Mouse (Mus musculus) mouse trophoblast stem cell (cell line): ENCODE data around the gene Ptprs.

Experiments used
- in situ Hi-C, 2 experiments: fragments of 300-500 bp; cut with MseI, MboI; formaldehyde crosslinking; loops; 2 replicates in 1 of 2; 3 replicates in 1 of 2; pipeline ENCODE4 v1.15.1; 2025

The Ptprs gene

DNA sequence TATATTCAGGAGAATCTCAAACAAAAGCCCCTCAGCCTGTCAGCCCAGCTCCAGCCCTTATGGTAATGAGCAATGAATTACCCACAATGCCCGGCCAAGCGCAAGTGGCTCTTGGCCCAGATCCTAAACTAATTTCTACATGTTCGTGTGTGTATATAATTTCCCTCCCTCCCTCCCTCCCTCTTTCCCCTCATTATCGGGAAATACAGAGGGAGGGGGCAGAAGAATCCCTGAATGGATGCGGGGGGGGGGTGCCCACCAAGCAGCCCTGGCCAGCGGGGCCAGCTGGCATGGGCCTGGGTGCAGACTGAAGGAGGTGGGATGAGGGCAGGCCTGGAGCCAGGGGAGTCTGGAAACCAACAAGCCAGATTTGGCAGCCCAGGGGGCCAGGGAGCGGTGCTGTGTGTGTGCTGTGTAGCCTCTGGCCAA is 8.8 kb downstream of the Ptprs start:
- in situ Hi-C loops: no loop called here

DNA sequence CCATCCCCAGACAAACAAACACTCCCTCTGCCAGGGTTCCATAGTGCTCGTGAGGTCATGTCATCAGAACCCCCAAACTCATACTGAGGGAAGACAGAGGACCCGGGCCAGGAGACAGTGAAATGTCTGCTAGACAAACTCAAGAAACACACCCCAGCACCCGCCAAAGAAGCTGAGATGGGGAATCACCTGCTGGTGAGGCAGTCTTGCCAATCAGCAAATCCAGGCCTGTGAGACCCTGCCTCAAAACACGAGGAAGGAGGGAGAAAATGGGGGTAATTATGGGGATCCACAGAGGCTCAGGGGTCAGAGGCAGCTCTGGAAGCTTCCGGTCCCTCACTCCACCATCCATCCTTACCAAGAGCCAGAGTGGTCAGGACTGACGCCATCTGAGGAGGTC is 9.5 kb downstream of the Ptprs start:
- in situ Hi-C loops: no loop called here

DNA sequence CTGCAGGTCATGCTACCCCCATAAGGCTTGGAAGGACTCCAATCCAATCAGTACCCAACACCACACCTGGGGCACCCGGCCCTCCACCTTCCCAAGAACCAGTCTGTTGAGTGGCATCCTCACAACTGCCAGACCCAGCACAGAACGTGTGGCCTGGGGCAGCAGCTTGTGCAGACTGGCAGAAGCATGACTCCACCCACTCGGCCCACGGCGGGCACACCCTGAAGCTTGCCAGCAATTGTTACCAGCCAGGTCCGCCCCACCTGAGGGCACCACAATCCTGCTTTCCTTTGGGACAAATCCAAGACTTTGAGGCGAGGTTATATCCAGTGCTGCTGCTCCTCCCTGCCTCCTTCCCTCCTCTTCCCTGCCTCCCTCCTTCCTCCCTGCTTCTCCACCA is 11.5 kb downstream of the Ptprs start:
- in situ Hi-C loops: no loop called here

DNA sequence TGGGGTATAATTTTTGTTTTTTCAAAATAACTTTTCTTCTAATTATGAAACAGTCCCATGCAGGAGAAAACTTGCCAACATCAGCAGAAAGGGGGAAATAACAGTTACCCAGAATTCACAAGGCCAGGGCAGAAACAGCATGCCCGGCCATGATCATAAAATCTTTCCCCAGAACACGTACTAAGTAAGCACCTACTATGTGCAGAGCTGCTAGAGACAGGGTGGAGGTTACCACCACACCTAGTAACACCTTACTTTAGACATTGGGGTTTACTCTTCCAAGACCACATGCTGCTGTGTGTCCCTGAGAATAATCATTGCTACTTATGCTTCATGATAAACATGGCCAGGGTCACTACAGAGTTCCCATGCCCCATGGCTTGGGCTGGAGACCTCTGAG is 11.9 kb downstream of the Ptprs start:
- in situ Hi-C loops: no loop called here

DNA sequence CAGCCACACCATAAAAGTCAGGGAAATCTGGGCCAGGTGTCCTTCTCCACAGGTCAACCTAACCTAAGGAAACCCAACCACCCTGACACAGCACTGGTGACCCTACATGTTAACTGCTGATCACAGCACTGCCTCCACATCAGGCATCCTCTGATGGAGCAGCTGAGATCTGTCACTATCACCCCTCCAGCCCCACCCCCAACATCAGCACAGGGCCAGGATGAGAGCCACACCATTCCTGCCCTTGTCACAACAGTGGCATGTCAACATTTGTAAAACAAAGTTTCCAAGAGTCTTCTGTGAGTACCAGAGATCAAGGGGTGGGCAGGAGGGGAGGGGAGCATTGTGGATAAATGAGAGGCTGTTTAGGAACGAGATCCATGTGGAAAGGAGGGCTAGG is 12.8 kb downstream of the Ptprs start:
- in situ Hi-C loops: no loop called here

DNA sequence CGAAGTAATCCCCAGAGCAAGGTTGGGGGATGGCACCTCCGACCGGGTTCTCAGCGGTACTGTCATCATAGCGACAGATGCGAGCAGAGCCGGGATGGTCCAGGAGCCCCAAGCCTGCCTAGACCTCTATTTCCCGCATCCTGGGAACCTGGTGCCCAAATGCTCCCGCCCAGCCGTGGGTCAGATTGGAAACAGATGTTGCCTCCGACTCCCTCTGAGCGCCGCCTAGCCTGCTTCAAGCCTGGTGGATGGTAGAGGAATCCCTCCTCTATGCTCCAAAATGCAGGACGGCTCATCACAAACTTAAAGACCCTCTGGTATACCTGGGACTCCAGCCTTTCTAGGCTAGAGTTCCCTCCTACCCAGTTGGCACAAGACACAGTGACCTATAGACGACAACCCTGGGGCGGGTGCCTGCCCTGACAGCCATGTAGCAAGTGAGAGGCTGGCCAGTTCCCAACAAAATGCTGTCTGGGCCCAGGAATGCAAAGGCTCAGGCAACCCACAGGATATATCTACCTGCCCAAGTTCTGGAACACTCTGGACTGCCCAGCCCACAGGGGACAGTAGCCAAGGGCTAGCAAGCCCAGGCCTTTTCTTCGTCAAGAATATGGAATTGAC is 13.3 kb downstream of the Ptprs start:
- in situ Hi-C loops: no loop called here

DNA sequence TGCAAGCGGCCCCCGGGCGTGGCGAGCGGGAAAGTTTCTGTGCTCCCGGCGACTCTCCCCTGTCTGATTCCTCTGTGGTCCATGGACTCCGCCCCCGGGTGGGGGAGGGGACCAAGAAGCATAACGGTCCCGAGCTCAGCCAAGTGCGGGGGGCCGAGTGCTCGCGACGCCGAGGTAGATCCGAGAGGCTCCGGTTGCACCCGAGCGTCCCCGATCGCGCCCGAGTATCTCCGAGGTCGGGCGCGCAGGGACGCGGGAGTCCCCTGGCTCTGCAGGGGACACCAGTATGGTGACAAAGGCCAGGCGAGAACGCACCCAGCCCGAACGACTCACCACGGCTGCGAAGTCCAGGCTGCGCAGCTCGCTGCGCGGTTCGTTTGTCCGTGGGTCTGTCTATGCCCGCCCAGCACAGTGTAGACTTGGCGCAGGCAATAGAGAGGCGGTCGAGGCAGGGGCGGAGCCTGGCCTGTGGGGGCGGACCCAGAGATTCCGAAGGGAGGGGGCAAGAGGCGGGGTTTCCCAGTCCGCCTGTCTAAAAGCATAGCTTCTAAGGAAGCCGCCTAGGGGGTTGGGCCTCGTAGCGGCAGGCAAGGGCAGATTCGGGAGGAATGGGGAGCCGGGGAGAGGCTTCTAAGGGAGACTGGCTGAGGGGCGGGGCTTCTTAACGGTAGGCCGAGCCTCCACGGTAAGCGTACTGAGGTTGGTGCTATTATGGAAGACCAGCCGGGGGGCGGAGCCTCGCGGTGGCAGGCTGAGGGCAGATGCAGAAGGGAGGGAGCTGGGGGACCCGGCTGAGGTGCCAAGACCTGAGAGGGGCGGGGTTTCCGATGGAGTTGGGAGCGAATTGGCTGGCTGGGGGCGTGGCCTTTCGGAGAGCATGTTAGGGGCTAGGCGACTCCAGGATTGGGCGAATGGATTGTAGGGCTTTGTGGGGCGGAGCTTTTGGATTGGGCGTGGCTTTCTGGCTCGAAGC is 14.2 kb downstream of the Ptprs start:
- in situ Hi-C loops: no loop called here

DNA sequence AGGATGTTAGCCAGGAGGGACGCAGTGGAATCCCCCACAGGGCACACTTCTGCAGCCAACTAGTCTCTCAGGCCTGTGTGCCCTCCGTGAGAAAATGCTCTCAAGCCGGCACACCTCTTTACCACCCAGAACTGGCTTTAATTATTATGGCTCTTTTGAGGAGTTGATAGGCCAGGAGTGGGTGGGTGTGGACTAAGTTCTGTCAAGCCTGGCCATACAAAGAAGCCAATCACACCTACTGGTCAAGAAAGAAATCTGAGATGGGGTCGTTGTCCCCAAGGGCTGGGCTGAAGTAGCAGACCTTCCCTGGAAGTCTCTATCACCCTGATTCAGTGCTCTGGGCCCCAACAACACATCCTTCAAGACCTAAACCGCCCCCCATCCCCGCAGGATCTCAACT is 15.4 kb downstream of the Ptprs start:
- in situ Hi-C loops: no loop called here

DNA sequence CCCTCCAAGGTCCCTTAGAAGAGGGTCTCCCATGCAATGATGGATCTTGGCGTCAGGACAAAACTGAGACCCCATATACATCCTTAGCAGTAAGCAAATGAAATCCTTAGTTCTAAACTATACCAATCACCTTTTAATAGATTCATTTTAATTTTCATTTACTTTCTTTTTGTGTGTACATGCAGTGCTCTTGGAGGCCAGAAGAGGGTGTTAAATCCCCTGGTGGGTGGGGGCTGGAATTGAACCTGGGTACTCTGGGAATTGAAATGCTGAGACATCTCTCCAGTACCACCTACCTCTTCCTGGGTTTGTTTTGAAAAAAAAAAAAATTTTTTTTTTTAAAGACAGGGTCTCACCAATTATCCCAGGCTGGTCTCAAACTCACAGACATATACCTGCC is 18.8 kb downstream of the Ptprs start:
- in situ Hi-C loops: no loop called here

DNA sequence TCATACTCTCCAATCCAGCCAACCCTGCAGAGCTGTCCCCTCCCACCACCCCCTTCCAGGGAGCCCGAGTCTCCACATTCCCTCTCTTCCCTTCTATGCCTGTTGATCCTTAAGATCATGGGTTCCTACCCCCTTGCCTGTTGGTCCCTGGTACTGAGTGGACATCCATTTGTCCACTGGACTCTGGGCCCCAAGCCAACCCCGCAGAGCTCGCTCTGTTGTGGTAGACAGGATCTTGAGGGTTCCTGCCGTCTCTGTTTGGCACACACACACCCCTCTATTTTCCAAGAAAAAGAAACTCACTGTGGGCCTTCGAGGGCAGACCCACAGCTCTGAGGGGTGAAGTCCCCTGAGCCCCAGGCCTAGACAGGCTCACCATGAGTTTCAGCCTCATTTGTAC is 19.9 kb downstream of the Ptprs start:
- in situ Hi-C loops: no loop called here

DNA sequence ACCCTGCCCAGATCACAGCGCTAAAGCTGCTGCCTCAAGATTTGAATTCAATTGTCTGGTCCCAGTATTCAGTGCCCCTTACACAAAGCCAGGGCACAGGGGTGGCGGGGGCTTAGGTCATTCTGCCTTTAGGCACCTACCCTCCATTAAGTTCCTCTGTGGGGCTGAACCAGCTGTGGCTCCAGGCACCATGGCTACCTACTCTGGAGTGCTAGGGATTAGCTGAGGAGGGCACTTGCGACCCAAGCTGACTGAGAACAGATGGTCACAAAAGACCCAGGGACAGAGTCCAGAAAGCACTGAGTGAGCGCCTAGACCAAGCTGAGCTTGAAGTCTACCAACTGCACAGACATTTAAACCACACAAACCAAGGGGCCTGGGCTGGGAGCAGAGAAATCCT is 22.6 kb downstream of the Ptprs start:
- in situ Hi-C loops: no loop called here

DNA sequence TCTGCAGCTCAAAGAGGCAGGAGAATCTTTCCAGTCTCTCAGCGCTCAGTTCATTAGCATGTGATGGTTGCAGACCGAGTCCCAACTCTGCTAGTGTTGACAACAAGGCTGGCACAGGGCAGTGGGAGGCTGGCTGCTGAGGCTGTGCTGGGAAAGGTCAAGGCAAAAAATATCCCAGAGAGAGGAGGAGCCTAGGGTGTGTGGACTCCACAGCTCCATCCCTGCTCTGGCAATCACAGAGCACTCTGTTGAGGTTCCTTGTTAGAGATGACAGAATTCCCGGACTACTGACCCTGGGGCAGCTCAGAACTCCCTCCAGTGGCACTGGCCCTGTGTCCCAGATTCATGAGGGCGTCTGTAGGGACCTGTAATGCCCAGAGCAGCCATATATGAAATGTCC is 23.0 kb downstream of the Ptprs start:
- in situ Hi-C loops: no loop called here

DNA sequence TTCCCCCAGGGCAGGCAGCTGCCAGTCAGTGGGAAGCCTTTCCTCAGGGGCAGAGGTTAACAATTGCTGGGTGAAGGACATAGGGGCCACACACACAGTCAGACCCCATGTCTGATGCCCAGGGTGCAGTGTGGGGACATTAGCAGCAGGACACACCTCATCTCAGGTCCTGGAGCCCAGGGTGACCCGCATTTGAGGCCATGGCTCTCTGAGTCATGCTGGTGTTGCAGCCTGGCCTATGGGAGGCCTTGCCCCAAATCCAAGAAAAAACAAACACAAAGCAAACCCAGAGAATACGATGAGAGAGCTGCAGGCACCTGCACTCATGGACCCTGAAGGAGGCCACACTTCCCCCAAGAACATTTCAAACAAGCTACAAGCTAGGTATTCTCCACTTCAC is 28.6 kb downstream of the Ptprs start:
- in situ Hi-C loops: no loop called here

DNA sequence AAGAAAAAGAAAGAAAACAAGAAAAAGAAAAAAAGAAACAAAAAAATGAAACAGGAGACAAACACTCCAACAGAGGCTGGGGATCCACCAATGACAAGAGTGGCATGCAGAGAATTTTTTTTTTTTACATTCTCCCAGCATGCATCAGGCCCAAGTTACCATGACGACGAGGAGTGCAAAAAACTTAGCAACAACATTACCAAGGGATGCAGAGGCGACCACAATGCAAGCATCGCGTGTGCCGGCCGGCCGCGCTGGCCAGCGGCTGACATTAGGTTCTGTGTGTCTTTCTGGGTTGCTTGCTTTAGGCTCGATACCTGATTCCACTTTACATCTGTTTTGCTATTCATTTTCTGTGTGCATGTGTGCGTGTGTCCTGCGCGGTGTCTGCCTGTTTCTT is 30.9 kb downstream of the Ptprs start:
- in situ Hi-C loops: no loop called here

DNA sequence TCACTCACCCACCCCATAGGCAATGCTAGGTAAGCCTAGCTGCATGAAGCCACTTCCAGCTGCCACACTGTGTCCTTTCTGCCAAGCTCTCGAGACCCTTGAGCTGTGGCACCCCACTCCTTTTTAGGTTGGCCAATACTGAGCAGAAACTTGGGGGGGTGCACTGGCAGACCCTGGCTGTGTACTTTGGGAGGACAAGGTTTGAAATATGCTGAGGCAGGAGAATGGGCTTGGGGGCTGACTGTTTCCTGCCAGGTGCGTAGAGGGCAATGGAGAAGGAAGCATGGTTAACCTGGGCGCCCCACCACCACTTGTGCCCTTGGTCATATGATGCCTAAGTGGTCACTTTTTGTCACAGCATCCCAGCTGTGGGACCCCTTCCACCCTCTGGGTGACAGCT is 31.5 kb downstream of the Ptprs start:
- in situ Hi-C loops: no loop called here

DNA sequence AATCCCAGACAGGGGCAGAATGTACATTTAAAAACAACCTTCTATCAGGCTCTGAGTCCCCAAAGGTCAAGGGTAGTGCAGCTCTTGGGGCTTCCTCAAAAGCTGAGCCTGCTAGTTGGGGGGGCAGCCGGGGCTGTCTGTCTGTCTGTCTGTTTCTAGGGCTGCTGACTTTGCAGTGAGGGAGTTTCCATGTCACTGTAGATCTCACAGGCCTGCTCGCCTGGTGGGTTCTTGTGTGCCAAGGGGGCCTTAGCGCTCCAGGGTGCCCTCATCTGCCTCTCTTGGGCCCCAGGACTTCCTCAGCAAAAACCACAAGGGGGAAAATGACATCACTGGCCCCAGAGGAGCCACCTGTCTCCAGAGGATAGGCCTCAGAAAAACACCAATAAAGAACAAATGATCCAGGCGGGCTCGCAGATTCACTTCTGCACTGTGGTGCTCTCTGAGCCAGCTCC is 32.9 kb downstream of the Ptprs start:
- in situ Hi-C loops: no loop called here

DNA sequence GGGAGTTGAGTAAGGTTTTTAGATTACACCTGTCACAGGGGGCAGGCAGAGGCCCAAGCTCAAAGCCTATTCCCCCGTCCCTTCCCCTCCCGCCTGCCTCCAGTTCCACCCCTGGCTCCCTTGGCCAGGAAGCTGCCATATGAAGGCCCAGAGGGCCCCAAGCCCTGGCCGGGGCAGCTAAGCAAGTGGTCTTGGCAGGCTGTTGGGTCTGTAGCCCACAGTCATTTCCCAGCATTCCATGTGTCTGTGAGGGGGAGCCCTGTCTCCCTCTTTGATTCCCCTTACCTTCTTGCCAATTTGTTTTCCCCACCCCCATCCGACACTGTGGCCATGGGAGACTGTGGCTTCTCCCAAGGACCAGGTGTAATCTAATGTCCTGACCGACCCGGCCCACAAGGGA is 34.0 kb downstream of the Ptprs start:
- in situ Hi-C loops: no loop called here

DNA sequence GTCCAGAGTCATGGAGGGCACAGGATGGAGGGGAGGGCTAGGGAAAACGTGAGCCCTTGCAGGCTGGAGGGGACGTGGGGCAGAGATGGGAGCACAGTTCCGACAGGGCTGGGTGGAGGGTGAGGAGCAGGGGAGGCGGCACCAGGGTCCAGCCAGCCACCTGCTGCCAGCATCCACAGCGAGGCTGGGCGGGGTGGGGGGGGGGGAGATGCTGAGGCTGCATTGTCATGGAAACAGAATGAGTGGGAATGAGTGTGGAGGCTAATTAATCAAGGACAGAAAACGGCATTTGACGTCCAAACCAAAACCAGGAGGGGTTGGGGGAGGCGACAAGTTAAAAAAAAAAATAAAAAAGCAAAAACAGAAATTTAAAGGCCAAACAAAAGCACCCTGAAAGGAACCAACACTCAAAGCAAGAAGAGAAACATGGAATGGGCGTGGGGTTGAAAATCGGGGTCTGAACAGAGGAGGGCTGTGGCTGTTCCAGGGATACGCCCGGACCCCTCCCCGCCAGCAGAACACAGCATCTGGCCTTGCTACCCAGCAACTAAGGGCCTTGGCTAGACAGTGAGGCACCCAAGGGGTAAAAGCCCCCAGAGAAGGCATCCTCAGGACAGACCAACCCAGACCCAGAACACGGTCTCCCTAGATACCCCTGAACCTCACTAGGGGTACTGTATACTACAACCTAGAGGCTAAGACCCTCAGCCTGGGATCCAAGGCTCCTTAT is 36.4 kb downstream of the Ptprs start:
- in situ Hi-C loops: no loop called here

DNA sequence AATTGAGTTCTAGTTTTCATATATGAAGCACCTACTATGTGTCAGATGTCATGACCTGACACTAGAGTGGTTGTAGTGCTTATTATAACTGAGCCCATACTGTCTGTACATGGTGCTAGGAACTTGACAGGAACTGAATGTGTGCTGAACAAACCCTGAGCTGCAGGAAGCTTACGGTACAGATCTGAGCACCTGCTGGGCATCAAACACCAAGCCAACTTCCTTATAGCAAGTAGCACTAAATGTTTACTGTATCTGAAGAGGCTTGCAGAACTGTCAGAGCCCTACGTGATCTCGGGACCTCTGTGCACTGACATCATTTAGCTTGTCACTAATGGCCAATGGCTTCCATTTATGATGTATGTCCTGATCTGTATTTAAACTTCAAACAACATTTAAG is 44.7 kb downstream of the Ptprs start:
- in situ Hi-C loops: no loop called here

DNA sequence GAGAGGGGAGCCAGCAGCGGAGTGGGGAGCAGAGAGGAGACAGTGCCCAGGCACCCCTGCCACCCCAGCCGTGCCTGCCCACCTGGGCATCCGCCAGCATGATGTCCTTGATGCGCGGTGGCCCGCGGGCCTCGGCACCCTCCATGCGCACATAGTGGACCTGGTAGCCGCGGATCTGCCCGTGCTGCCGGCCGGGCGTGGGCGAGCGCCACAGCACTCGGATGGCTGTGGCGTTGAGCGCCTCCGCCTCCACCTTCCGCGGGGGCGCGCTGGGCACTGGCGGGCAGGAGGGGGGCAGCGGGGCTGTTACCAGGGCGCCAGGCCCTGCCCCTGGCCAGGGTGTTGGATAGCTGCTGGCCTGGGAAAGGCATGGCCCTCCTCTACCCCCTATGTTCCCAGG is 48.4 kb downstream of the Ptprs start:
- in situ Hi-C loops: no loop called here

DNA sequence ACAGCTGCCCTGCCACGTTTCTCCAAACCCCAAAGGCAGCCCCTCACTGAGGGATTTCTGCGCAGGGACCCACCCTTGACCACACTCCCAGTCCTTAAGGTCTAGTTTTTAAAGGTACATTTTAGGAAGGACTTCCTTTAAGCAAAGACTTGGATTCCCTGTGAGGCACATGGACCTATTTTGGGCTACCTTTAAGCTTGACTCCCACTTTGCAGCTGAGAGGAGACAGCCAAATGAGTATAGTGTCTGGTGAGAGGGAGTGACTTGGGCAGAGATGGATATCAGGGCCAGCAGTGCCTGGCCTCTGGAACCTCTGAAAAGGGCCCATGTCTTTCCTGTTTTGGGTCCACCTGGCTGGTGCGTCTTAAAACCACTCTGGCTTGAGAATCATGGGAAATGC is 50.3 kb downstream of the Ptprs start:
- in situ Hi-C loops: no loop called here

DNA sequence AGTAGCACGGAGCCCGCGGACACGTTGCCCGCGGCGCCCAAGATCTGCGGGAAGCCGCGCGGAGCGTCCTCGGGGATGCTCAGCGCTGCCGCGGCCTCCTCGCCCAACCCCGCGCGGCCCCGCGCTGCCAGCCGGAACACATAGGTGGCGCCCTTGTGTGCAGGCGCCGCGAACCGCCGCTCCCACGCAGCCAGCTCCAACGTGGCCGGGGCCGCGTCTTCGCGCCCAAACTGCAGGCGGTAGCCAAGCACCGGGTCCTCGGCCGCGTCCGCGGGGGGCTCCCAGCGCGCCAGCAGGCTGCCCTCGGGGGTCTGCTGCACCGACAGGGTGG is 50.7 kb downstream of the Ptprs start:
- in situ Hi-C loops: no loop called here
